Mouse (Mus musculus) liver, embryonic 14.5 days (tissue): Measurements from ENCODE around the gene Slc45a1.

Experiments used
- CTCF ChIP-seq: IDR thresholded peaks from 2 replicates; pipeline ENCODE4 v1.5.1; 2016; ENCODE audit warnings: antibody characterized with exemption, low read depth, control low read depth
- EP300 ChIP-seq: IDR thresholded peaks from 2 replicates; pipeline ENCODE4 v1.6.1; 2016; ENCODE audit warnings: antibody characterized with exemption, low read depth

GRCm38 (mm10) chr4:150677126-150677845 is 25.3 kb upstream of the Slc45a1 start:
- TF ChIP-seq CTCF: no peak
- TF ChIP-seq EP300: no peak
